Mouse (Mus musculus): ENCODE results near the gene Hscb.

DNA sequence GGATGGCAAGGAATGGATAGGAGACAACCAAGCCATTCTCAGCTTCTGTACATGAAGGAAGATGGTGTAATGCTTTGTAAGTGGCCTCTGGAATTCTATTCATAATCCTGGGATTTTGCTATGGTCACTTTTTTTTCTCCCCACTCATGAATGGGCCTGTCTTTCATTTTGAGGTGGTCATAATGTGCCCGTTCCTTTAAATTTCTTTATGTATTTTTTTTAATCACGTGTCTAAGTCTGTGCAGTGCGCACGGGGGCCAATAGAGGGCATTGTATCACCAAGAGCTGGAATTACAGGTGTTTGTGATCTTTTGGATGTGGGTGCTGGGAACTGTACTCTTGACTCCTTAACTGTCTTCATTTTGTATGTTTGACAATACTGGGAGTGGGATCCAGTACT is 888 bp upstream of the Hscb start:
- TF ChIP-seq CTCF (IDR thresholded peaks at IDR 0.05; ENCODE audit: low read depth): peak; percentile 36
- no peak for TF ChIP-seq EP300 (IDR thresholded peaks at IDR 0.05; ENCODE audit: low read depth)
